Mouse (Mus musculus) hindlimb bud, embryonic 11.5 days (tissue): ENCODE measurements around the gene Srrm4.

Source experiments
- DNase-seq: peaks from one replicate; pipeline ENCODE4 v3.0.0-alpha.2; 2012; ENCODE audit warnings: low read depth, low spot score; ENCODE audit errors: extremely low spot score

Srrm4 gene

DNA sequence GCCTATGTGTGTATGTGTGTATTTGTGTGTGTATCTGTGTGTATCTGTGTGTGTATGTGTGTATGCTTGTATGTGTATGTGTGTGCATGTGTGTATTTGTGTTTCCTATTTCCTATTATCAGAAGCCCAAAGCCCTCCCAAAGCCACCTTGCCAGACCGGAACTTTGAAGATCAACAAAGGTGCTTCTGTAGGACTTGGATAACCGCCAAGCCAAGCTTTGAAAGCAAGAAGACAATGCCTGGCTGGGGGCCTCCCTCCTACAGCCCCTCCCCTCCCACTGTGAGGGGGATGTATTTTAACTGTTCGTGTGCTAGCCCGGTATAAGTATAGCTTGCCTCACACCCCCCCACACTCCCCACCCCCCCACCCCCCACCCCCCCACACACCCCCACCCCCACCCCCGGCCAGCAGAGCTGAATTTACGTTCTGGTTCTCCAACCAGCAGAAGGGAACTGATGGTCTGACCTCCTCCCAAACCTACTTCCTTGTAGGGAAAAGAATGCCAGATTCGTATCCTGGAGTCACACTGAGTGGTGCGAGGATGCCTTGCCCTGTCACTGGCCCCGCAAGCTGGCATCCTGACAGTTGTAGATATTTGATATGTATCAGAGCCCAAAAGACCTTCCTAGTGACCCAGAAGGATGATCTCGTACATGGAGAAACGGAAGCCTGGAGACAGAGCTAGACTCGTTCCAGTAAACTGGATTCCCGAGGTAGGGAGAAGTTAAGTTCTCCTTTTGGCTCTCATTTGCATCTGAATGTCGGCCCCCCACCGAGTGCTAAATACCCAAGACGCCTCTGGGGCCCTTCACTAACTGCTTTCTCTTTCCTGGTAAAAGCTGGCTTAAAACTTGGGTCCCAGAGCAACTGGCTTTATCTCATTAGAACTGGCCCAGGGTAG lies 181.7 kb downstream of the Srrm4 start:
- no peak for DNase-seq

GRCm38 (mm10) chr5:116408965-116409364 lies 182.7 kb downstream of the Srrm4 start:
- DNase-seq, result no peak

GRCm38 (mm10) chr5:116407936-116408335 lies 183.7 kb downstream of the Srrm4 start:
- no peak for DNase-seq

GRCm38 (mm10) chr5:116407321-116407720 lies 184.3 kb downstream of the Srrm4 start:
- no peak for DNase-seq

- DNase-seq, result no peak
These were observed 185.1 kb downstream of the Srrm4 start for GRCm38 (mm10) chr5:116406507-116406906.

DNA sequence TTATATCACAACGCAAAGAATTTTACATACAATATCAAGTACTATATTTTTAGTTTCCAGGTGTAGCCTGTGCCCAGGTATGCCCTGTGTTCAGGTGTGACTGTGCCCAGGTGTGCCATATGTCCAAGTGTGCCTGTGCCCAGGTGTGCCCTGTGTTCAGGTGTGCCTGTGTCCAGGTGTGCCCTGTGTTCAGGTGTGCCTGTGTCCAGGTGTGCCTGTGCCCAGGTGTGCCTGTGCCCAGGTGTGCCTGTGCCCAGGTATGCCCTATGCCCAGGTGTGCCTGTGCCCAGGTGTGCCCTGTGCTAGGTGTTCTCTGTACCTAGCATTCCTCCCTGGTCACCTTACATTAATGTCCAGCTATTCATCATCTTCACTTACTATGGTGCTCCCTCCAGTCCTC lies 185.7 kb downstream of the Srrm4 start:
- DNase-seq, result no peak

DNA sequence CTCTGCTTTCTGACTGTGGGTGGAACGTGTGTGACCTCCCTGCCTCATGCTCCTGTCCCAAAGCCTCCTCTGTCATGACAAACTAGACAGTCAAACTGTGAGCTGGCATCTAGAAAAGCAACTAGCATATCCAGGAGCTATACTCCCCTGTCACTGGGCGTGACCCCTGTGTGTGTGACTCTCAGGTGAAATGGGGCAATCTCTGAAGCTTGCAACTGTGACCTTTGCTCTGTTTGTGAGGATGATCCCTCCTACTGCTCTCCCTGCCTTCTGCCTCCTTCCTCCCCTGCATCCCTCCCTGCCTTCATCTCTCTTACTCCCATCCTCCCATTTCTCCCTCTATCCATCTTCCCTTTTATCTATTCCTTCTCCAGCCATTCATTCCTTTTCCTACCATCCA lies 187.6 kb downstream of the Srrm4 start:
- DNase-seq, result no peak

- DNase-seq, result no peak
These were observed 190.8 kb downstream of the Srrm4 start for GRCm38 (mm10) chr5:116400801-116401200.

DNA sequence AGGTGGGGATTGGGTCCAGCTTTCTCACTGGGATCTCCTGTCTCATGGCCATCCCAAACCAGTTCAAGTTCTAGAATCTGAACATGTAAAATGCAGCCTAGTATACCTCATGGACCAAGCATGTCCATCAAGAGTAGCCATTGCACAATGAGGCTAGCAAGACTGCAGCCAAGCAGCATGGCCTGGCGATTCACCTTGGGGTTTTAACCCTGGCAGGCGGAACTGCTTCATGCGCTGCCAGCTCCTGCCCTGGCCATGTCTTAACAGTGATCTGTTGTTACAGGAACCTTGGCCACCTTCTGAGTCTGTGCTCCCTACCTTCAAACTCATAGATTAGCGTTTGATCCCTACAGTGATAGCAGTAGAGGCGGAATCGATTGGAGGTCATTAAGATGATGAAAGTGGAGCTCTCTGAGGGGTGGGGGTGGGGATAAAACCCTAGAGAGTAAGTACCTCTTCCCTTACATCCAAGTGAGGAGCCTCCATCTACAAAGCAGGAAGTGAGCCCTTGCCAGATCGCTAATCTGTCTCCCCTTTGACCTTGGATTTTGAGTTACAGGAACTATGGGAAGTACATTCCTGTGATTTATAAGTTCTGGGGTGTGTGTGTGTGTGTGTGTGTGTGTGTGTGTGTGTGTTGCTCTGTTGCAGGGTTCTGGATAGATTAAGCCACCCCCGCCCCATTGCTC lies 191.4 kb downstream of the Srrm4 start:
- DNase-seq, result no peak

- no peak for DNase-seq
These were observed 195.5 kb downstream of the Srrm4 start for GRCm38 (mm10) chr5:116396104-116396503.

GRCm38 (mm10) chr5:116392603-116393002 lies 199.0 kb downstream of the Srrm4 start:
- no peak for DNase-seq

DNA sequence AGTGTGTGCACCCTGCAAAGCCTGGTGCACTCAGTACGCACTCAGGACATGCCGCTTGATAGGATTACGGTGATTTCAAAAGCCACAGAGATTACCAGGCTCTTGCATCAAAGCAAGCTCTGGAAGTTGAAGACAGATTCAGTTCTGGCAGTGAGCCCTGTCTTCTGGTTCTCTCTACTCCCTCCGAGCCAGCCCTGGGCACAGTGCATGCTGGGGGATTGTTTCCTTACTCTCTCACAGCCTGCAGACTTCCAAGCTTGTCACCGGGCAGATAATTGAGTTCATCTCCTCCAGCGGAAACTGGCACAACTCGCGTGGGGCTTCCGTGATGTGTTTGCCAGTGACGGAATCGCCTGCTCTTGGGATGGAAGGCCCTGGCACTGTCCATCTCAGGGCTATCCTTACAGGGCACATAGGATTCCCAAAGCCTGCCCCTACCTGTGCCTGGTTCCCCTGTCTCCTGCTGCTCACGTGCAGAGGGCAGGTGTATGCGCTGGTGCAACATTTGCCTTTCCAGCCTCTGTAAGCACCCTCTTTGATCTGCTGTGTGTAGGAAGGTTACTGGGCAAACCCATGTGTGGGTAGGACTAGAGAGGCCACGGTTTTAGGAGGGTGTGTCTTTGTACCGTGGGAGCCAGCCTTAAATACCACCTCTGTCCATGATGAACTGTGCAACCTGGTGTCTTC lies 201.6 kb downstream of the Srrm4 start:
- no peak for DNase-seq

GRCm38 (mm10) chr5:116389321-116389720 lies 202.3 kb downstream of the Srrm4 start:
- no peak for DNase-seq
